Mouse (Mus musculus) heart, adult 2 months (tissue): ENCODE measurements around the gene Plxdc1.

Experiments used
- CTCF ChIP-seq: fragments of 200-600 bp; IDR thresholded peaks from 2 replicates; pipeline ENCODE4 v1.8.1; 2022; ENCODE audit warnings: antibody characterized with exemption, mild to moderate bottlenecking, moderate library complexity
- EP300 ChIP-seq: fragments of 200-500 bp; IDR thresholded peaks from 2 replicates; pipeline ENCODE4 v1.6.1; 2011; ENCODE audit warnings: low read depth, low read length, control low read depth; ENCODE audit not compliant: insufficient read depth
- POLR2A ChIP-seq: fragments of 200-500 bp; IDR thresholded peaks from 2 replicates; pipeline ENCODE4 v1.6.1; 2011; ENCODE audit warnings: mild to moderate bottlenecking, low read depth, low read length, control low read depth; ENCODE audit not compliant: insufficient read depth

GRCm38 (mm10) chr11:98002627-98003026 is 16.4 kb upstream of the Plxdc1 start:
- TF ChIP-seq POLR2A: no peak
- TF ChIP-seq CTCF: peak; percentile 90
- no peak for TF ChIP-seq EP300
